Mouse (Mus musculus): ENCODE results near the gene Fcrlb. TPM values are rescaled to one million over a fixed set of nuclear protein-coding genes. Genes with fewer than 3 reads are reported as not detected.
"Not testable (repeated sequence)": the region's sequence is repeated elsewhere in the genome, so short reads cannot be mapped to it uniquely, and the experiment has no call there.

Gene Fcrlb
- not detected in 2 replicates for total RNA-seq (2015; ENCODE audit: low replicate concordance)
- total RNA-seq (2017; ENCODE audit: low replicate concordance): not detected in 2 replicates

GRCm38 (mm10) chr1:170912891-170913615 lies at the start of gene Fcrlb:
Fcrlb (minus strand) TSS chr1:170912941.
- ATAC-seq (replicated peaks; ENCODE audit: low FRiP score, poor library complexity, severe bottlenecking): no peak

- no peak for ATAC-seq (replicated peaks; ENCODE audit: low FRiP score, poor library complexity, severe bottlenecking)
Measured at GRCm38 (mm10) chr1:170962301-170962700, 49.6 kb upstream of the Fcrlb start.

GRCm38 (mm10) chr1:170961101-170961500 lies 48.4 kb upstream of the Fcrlb start:
- no peak for ATAC-seq (replicated peaks; ENCODE audit: low FRiP score, poor library complexity, severe bottlenecking)

- ATAC-seq (replicated peaks; ENCODE audit: low FRiP score, poor library complexity, severe bottlenecking): no peak
Measured at GRCm38 (mm10) chr1:170959791-170960190, 47.0 kb upstream of the Fcrlb start.

GRCm38 (mm10) chr1:170958225-170958624 lies 45.5 kb upstream of the Fcrlb start:
- no peak for ATAC-seq (replicated peaks; ENCODE audit: low FRiP score, poor library complexity, severe bottlenecking)

GRCm38 (mm10) chr1:170953192-170953591 lies 40.5 kb upstream of the Fcrlb start:
- ATAC-seq (replicated peaks; ENCODE audit: low FRiP score, poor library complexity, severe bottlenecking): no peak

GRCm38 (mm10) chr1:170950772-170951171 lies 38.0 kb upstream of the Fcrlb start:
- no peak for ATAC-seq (replicated peaks; ENCODE audit: low FRiP score, poor library complexity, severe bottlenecking)

GRCm38 (mm10) chr1:170944908-170945307 lies 32.2 kb upstream of the Fcrlb start:
- ATAC-seq (replicated peaks; ENCODE audit: low FRiP score, poor library complexity, severe bottlenecking): not testable (repeated sequence)

GRCm38 (mm10) chr1:170944151-170944550 lies 31.4 kb upstream of the Fcrlb start:
- ATAC-seq (replicated peaks; ENCODE audit: low FRiP score, poor library complexity, severe bottlenecking): not testable (repeated sequence)

- no peak for ATAC-seq (replicated peaks; ENCODE audit: low FRiP score, poor library complexity, severe bottlenecking)
Measured at GRCm38 (mm10) chr1:170939255-170939654, 26.5 kb upstream of the Fcrlb start.

GRCm38 (mm10) chr1:170934383-170934782 lies 21.6 kb upstream of the Fcrlb start:
- no peak for ATAC-seq (replicated peaks; ENCODE audit: low FRiP score, poor library complexity, severe bottlenecking)

GRCm38 (mm10) chr1:170933940-170934339 lies 21.2 kb upstream of the Fcrlb start:
- ATAC-seq (replicated peaks; ENCODE audit: low FRiP score, poor library complexity, severe bottlenecking): no peak

GRCm38 (mm10) chr1:170933386-170933920 lies 20.7 kb upstream of the Fcrlb start:
- ATAC-seq (replicated peaks; ENCODE audit: low FRiP score, poor library complexity, severe bottlenecking): no peak

GRCm38 (mm10) chr1:170932043-170932442 lies 19.3 kb upstream of the Fcrlb start:
- no peak for ATAC-seq (replicated peaks; ENCODE audit: low FRiP score, poor library complexity, severe bottlenecking)

- ATAC-seq (replicated peaks; ENCODE audit: low FRiP score, poor library complexity, severe bottlenecking): no peak
Measured at GRCm38 (mm10) chr1:170929245-170929644, 16.5 kb upstream of the Fcrlb start.

- ATAC-seq (replicated peaks; ENCODE audit: low FRiP score, poor library complexity, severe bottlenecking): no peak
Measured at GRCm38 (mm10) chr1:170928467-170928866, 15.7 kb upstream of the Fcrlb start.

GRCm38 (mm10) chr1:170927378-170927777 lies 14.6 kb upstream of the Fcrlb start, which contains the start of gene Fcrla:
Fcrla (minus strand) TSS chr1:170927583.
- no peak for ATAC-seq (replicated peaks; ENCODE audit: low FRiP score, poor library complexity, severe bottlenecking)

GRCm38 (mm10) chr1:170926941-170927340 lies 14.2 kb upstream of the Fcrlb start:
- no peak for ATAC-seq (replicated peaks; ENCODE audit: low FRiP score, poor library complexity, severe bottlenecking)

- no peak for ATAC-seq (replicated peaks; ENCODE audit: low FRiP score, poor library complexity, severe bottlenecking)
Measured at GRCm38 (mm10) chr1:170924485-170924884, 11.7 kb upstream of the Fcrlb start.

- no peak for ATAC-seq (replicated peaks; ENCODE audit: low FRiP score, poor library complexity, severe bottlenecking)
Measured at GRCm38 (mm10) chr1:170919308-170919707, 6.6 kb upstream of the Fcrlb start.

GRCm38 (mm10) chr1:170915657-170916056 lies 2.9 kb upstream of the Fcrlb start:
- no peak for ATAC-seq (replicated peaks; ENCODE audit: low FRiP score, poor library complexity, severe bottlenecking)

Data from erythroblast, adult 5-6 weeks (primary cell).